Mouse (Mus musculus): ENCODE data around the gene Hgd. TPM values are rescaled to one million over a fixed set of nuclear protein-coding genes. Genes with fewer than 3 reads are reported as not detected.

Hgd gene
- 0.69 TPM for polyA plus RNA-seq (2014; fragmentation: Illumina TruSeq; extraction: RNeasy Lipid Tissue Mini Kit (QIAGEN cat#74804); ENCODE audit: low read depth, low replicate concordance)

GRCm38 (mm10) chr16:37579994-37580393 lies at the start of gene Hgd:
TSS of gene Hgd (plus strand) at chr16:37580153.

GRCm38 (mm10) chr16:37539611-37540580 lies 40.1 kb upstream of the Hgd start, which contains the start of the genes Gtf2e1 and Rabl3:
TSS of gene Gtf2e1 (minus strand) at chr16:37539789.
TSS of gene Rabl3 (plus strand) at chr16:37539885.

GRCm38 (mm10) chr16:37653731-37654657 lies 74.0 kb downstream of the Hgd start, which contains the start of gene Ndufb4:
TSS of gene Ndufb4 (minus strand) at chr16:37654453.

Other genes with a start within 250 kb of the Hgd start
- gene Stxbp5l, start 195.2 kb upstream of the Hgd start, polyA plus RNA-seq (2014; fragmentation: Illumina TruSeq; extraction: RNeasy Lipid Tissue Mini Kit (QIAGEN cat#74804); ENCODE audit: low read depth, low replicate concordance), result 4.8 TPM
- gene Gtf2e1, start 40.4 kb upstream of the Hgd start, polyA plus RNA-seq (2014; fragmentation: Illumina TruSeq; extraction: RNeasy Lipid Tissue Mini Kit (QIAGEN cat#74804); ENCODE audit: low read depth, low replicate concordance), result 32.7 TPM
- gene Rabl3, start 40.3 kb upstream of the Hgd start, polyA plus RNA-seq (2014; fragmentation: Illumina TruSeq; extraction: RNeasy Lipid Tissue Mini Kit (QIAGEN cat#74804); ENCODE audit: low read depth, low replicate concordance), result 32.2 TPM
- gene Ndufb4, start 74.3 kb downstream of the Hgd start, polyA plus RNA-seq (2014; fragmentation: Illumina TruSeq; extraction: RNeasy Lipid Tissue Mini Kit (QIAGEN cat#74804); ENCODE audit: low read depth, low replicate concordance), result 129 TPM
- gene Fstl1, start 196.7 kb downstream of the Hgd start, polyA plus RNA-seq (2014; fragmentation: Illumina TruSeq; extraction: RNeasy Lipid Tissue Mini Kit (QIAGEN cat#74804); ENCODE audit: low read depth, low replicate concordance), result 8.6 TPM